Mouse (Mus musculus) embryonic facial prominence, embryonic 14.5 days (tissue): ENCODE results near the gene Bpifb6. TPM values are rescaled to one million over a fixed set of nuclear protein-coding genes. Genes with fewer than 3 reads are reported as not detected.
A peak's percentile ranks its signal among the peaks of the same experiment; 100 is the strongest.

Source experiments
- ATAC-seq: fragments of 200-750 bp; cut with Nextera tagmentation; 2 replicates; pipeline ENCODE4 v1.8.0; 2017; ENCODE audit warnings: low read depth, moderate number of reproducible peaks, moderate TSS enrichment
- DNase-seq: peaks from one replicate; pipeline ENCODE4 v3.0.0-alpha.2; 2015; ENCODE audit warnings: low spot score
- H3K27ac ChIP-seq: fragments of 300-500 bp; sonication (generic); replicated peaks from 2 replicates; pipeline ENCODE4 v1.5.1; 2014; ENCODE audit warnings: low read depth, mild to moderate bottlenecking, low read length, moderate library complexity
- H3K27me3 ChIP-seq: fragments of 300-500 bp; sonication (generic); replicated peaks from 2 replicates; pipeline ENCODE4 v1.6.1; 2014; ENCODE audit warnings: low read length; ENCODE audit not compliant: control insufficient read depth, insufficient read depth
- H3K36me3 ChIP-seq: fragments of 300-500 bp; sonication (generic); 2 replicates; pipeline ENCODE4 v1.6.1; 2014; ENCODE audit warnings: low read length, mixed read lengths; ENCODE audit not compliant: control insufficient read depth, insufficient read depth
- H3K4me1 ChIP-seq: fragments of 300-500 bp; sonication (generic); 2 replicates; pipeline ENCODE4 v1.6.1; 2014; ENCODE audit warnings: antibody characterized with exemption, low read length; ENCODE audit not compliant: control insufficient read depth, insufficient read depth
- H3K4me2 ChIP-seq: fragments of 300-500 bp; sonication (generic); 2 replicates; pipeline ENCODE4 v1.6.1; 2014; ENCODE audit warnings: low read depth, mild to moderate bottlenecking, low read length, moderate library complexity, mixed read lengths
- H3K4me3 ChIP-seq: fragments of 300-500 bp; sonication (generic); 2 replicates; pipeline ENCODE4 v1.5.1; 2014; ENCODE audit warnings: low read depth, mild to moderate bottlenecking, low read length
- H3K9ac ChIP-seq: fragments of 300-500 bp; sonication (generic); 2 replicates; pipeline ENCODE4 v1.6.1; 2014; ENCODE audit warnings: low read depth, mild to moderate bottlenecking, low read length, moderate library complexity, mixed read lengths
- H3K9me3 ChIP-seq: fragments of 300-500 bp; sonication (generic); 2 replicates; pipeline ENCODE4 v1.6.1; 2016; ENCODE audit warnings: low read length; ENCODE audit not compliant: control insufficient read depth
- whole genome bisulfite sequencing: fragments of 180-500 bp; shearing (Covaris S2); extraction: QIAGEN DNeasy Blood & Tissue Kit; methylation state at CpG from one replicate; pipeline ENCODE4 v1.1.7; 2014; 5-methylcytosine and 5-hydroxymethylcytosine counted together
- polyA plus RNA-seq: library from polyadenylated mRNA; unstranded; fragments of >200 nt; fragmentation: Nextera tagmentation; extraction: Ambion mirVana; gene quantifications from 2 replicates; pipeline ENCODE4 v1.2.1, GENCODE M21; 2014

Bpifb6 gene
- polyA plus RNA-seq, 1 experiment from 2014 or later: not detected

GRCm38 (mm10) chr2:153899111-153899510 is 1.1 kb upstream of the Bpifb6 start:
- WGBS: 77% methylated on average over 5 of the region's 5 CpGs
- Histone ChIP-seq H3K4me2 (no peak overlapping the region), H3K9ac (no peak overlapping the region), H3K27ac (no peak overlapping the region), H3K9me3 (no peaks in the 10 kb centered on the region), H3K4me1 (no peaks in the 10 kb centered on the region), H3K36me3 (no peaks in the 10 kb centered on the region), H3K27me3 (no peaks in the 10 kb centered on the region), H3K4me3 (no peak overlapping the region)
- ATAC-seq: no peak
- DNase-seq: no peak

GRCm38 (mm10) chr2:153902726-153903125 is 2.5 kb downstream of the Bpifb6 start:
- no peaks in the 10 kb centered on the region for H3K27me3 ChIP-seq
- no peak overlapping the region for H3K9ac ChIP-seq
- DNase-seq (no peak), ATAC-seq (no peak)
- H3K9me3 ChIP-seq: no peaks in the 10 kb centered on the region
- H3K4me1 ChIP-seq: no peaks in the 10 kb centered on the region
- H3K4me3 ChIP-seq: no peak overlapping the region
- no peak overlapping the region for H3K27ac ChIP-seq
- no peak overlapping the region for H3K4me2 ChIP-seq
- no peaks in the 10 kb centered on the region for H3K36me3 ChIP-seq
- 86% methylated on average over 6 of the region's 6 CpGs for WGBS

GRCm38 (mm10) chr2:153906626-153907025 is 6.4 kb downstream of the Bpifb6 start:
- no peaks in the 10 kb centered on the region for H3K9me3 ChIP-seq
- H3K9ac ChIP-seq: no peak overlapping the region
- no peak overlapping the region for H3K4me3 ChIP-seq
- no peak for DNase-seq
- no peak overlapping the region for H3K4me2 ChIP-seq
- 93% methylated on average over 4 of the region's 4 CpGs for WGBS
- H3K36me3 ChIP-seq: no peaks in the 10 kb centered on the region
- no peaks in the 10 kb centered on the region for H3K27me3 ChIP-seq
- ATAC-seq: no peak
- H3K27ac ChIP-seq: no peak overlapping the region
- no peaks in the 10 kb centered on the region for H3K4me1 ChIP-seq

- Histone ChIP-seq H3K4me1 (no peaks in the 10 kb centered on the region), H3K27me3 (no peaks in the 10 kb centered on the region), H3K4me3 (no peak overlapping the region), H3K36me3 (no peaks in the 10 kb centered on the region), H3K9me3 (no peaks in the 10 kb centered on the region), H3K9ac (no peak overlapping the region), H3K27ac (no peak overlapping the region), H3K4me2 (no peak overlapping the region)
- 55% methylated on average over 5 of the region's 5 CpGs for WGBS
- ATAC-seq (0 out of 2 replicates have a peak, but pooled peaks have one; percentile 33), DNase-seq (peak; percentile 11)
Measured at GRCm38 (mm10) chr2:153914151-153914550, 14.0 kb downstream of the Bpifb6 start.

- DNase-seq: no peak
- no peaks in the 10 kb centered on the region for H3K9me3 ChIP-seq
- WGBS: 43% methylated on average over 7 of the region's 8 CpGs
Measured at GRCm38 (mm10) chr2:153917930-153918329, 17.7 kb downstream of the Bpifb6 start, which contains the start of gene Bpifb3. TSS of gene Bpifb3 (plus strand) at chr2:153918230.

GRCm38 (mm10) chr2:153921246-153921645 is 21.1 kb downstream of the Bpifb6 start:
- H3K36me3 ChIP-seq: no peaks in the 10 kb centered on the region
- no peak overlapping the region for H3K9ac ChIP-seq
- no peak overlapping the region for H3K4me3 ChIP-seq
- ATAC-seq (no peak), DNase-seq (no peak)
- no peaks in the 10 kb centered on the region for H3K4me1 ChIP-seq
- H3K9me3 ChIP-seq: no peaks in the 10 kb centered on the region
- H3K27ac ChIP-seq: no peak overlapping the region
- WGBS: 87% methylated on average over 6 of the region's 6 CpGs
- H3K4me2 ChIP-seq: no peak overlapping the region
- no peaks in the 10 kb centered on the region for H3K27me3 ChIP-seq

More at GRCm38 (mm10) chr2:153917930-153918329, 17.7 kb downstream of the Bpifb6 start, which contains the start of gene Bpifb3:
- Histone ChIP-seq H3K9ac (no peak within 1 kb of the TSS), H3K4me1 (no peaks in the 10 kb centered on the region), H3K27me3 (no peaks in the 10 kb centered on the region), H3K36me3 (no peaks in the 10 kb centered on the region), H3K27ac (no peak within 1 kb of the TSS), H3K4me3 (no peak within 1 kb of the TSS), H3K4me2 (no peak within 1 kb of the TSS)
- ATAC-seq: no peak

- WGBS: 47% methylated on average over 3 of the region's 3 CpGs
- Histone ChIP-seq H3K9ac (no peak overlapping the region), H3K27ac (no peak overlapping the region), H3K4me3 (no peak overlapping the region), H3K9me3 (no peaks in the 10 kb centered on the region), H3K36me3 (no peaks in the 10 kb centered on the region), H3K4me1 (no peaks in the 10 kb centered on the region), H3K27me3 (no peaks in the 10 kb centered on the region), H3K4me2 (no peak overlapping the region)
- ATAC-seq (no peak), DNase-seq (peak; percentile 10)
Measured at GRCm38 (mm10) chr2:153929871-153930413, 29.8 kb downstream of the Bpifb6 start.

- H3K4me3 ChIP-seq: no peak overlapping the region
- H3K27ac ChIP-seq: no peak overlapping the region
- no peaks in the 10 kb centered on the region for H3K36me3 ChIP-seq
- no peaks in the 10 kb centered on the region for H3K4me1 ChIP-seq
- DNase-seq: no peak
- no peak for ATAC-seq
- 82% methylated on average over 6 of the region's 6 CpGs for WGBS
- no peak overlapping the region for H3K4me2 ChIP-seq
- no peaks in the 10 kb centered on the region for H3K9me3 ChIP-seq
- no peak overlapping the region for H3K9ac ChIP-seq
- H3K27me3 ChIP-seq: no peaks in the 10 kb centered on the region
Measured at GRCm38 (mm10) chr2:153931125-153931524, 30.9 kb downstream of the Bpifb6 start.

- Histone ChIP-seq H3K27me3 (no peaks in the 10 kb centered on the region), H3K27ac (no peak overlapping the region), H3K4me2 (no peak overlapping the region), H3K36me3 (no peaks in the 10 kb centered on the region), H3K4me1 (no peaks in the 10 kb centered on the region), H3K9ac (no peak overlapping the region), H3K9me3 (no peaks in the 10 kb centered on the region), H3K4me3 (no peak overlapping the region)
- DNase-seq: no peak
- ATAC-seq: no peak
- 61% methylated on average over 6 of the region's 6 CpGs for WGBS
Measured at GRCm38 (mm10) chr2:153933311-153933710, 33.1 kb downstream of the Bpifb6 start.
